Mouse (Mus musculus): ENCODE measurements at regions not wholly inside any gene's neighbourhood (a gene's known extent, or its start where the extent isn't known, plus 50 kb on each side); places are given as distances from the start of the nearest gene placed in this dataset.

- no peak for DNase-seq (ENCODE audit: low spot score)
These were observed 370.9 kb downstream of the Dcdc2c start for GRCm38 (mm10) chr12:28181265-28181664.

DNA sequence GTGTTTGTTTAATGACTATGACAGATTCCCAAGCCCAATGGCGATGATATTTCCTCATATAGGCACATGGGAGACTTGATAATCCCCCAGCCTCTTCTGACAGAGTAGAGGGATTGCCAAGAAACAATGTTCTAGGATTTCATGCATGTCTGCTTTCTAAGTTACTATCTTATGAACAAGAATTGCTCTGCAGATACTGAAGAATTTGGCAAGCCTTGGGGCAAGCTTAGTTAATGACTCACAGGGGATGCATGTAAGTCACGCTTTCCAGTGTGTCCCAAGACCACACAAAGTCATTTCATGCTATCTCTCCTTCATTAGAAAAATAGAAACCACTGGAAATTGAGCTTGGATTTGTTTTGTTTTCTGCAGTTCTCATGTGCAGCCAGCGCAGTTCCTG, 376.2 kb downstream of the Dcdc2c start:
- no peak for DNase-seq (ENCODE audit: low spot score)

GRCm38 (mm10) chr12:28174078-28174477, 378.1 kb downstream of the Dcdc2c start:
- DNase-seq (ENCODE audit: low spot score), result no peak

GRCm38 (mm10) chr12:28158786-28159185, 393.4 kb downstream of the Dcdc2c start:
- no peak for DNase-seq (ENCODE audit: low spot score)

GRCm38 (mm10) chr12:28150759-28151158, 401.4 kb downstream of the Dcdc2c start:
- DNase-seq (ENCODE audit: low spot score), result no peak

GRCm38 (mm10) chr12:28135810-28136592, 416.2 kb downstream of the Dcdc2c start:
- DNase-seq (ENCODE audit: low spot score), result no peak

- no peak for DNase-seq (ENCODE audit: low spot score)
These were observed 429.4 kb downstream of the Dcdc2c start for GRCm38 (mm10) chr12:28122766-28123165.

DNA sequence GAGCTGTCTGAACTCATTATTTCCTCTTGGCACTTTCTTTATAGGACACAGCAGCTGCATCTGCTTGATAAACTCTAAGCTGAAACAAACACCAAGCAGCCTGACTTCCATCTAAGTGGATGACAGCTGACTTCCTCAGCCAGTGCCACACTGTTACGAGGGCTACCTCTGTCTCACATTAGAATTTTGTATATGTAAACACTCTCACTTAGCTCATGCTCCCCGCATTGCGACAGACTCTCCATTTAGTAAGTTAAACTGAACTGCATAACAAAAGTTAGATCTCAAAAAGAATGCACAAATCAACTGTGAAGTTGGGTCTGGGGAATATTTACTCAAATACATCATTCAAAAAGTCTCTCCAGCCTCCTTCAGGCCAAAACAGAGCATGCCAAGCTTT, 432.1 kb downstream of the Dcdc2c start:
- no peak for DNase-seq (ENCODE audit: low spot score)

DNA sequence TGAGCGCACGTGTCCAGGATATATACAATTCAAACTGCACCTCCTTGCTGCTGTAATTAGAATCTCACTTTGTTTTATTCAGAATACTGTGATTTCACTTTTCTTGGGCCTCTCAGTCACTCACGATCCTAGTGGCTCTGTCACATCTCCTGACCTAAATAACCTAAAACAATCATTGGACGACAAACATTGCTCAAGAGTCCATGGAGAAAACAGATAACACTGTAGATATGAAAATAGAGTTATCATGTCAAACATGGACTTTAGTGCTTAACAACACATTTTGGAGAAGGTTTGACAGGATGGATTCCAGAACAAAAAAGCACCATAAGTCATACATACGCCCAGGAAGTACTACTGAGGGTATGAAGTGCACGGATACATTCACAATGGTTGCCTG, 461.5 kb downstream of the Dcdc2c start:
- no peak for DNase-seq (ENCODE audit: low spot score)

DNA sequence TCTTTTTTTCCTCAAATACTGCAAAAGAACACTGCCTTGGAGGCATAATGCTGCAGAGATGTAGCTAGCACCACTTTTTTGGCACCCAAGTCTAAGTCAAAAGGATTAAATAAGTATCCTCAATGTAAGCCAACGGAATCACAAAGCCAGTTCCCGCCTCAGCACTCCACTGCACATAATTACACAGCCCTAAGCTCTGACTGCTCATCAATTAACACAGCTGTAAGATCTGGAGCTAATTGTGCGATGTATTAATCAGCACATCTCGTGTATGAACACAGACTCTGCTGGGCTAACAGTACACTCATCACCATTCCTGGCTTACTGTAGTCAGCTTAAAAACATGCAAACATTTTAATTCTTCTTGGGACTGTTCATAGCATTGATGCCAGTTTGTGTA, 466.7 kb downstream of the Dcdc2c start:
- no peak for DNase-seq (ENCODE audit: low spot score)

GRCm38 (mm10) chr12:28076606-28077005, 475.6 kb downstream of the Dcdc2c start:
- no peak for DNase-seq (ENCODE audit: low spot score)

DNA sequence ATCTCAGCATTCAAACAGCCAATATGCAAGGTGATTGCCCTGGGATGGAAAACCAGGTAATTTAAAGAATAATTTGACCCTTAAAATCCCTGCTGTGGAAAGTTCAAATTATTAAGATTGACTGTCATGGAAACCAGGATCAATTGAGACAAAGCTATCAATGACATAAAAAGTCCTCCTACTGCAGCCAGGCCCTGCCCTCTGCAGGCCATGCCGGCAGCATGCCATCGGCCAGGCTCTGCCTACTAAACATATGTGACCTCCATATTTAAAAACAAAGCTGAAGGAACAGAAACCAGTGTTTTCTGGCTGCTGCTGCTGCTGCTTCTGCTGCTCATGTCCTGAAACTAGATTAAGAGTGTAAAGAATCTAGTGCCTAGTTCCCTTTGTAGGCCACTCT, 483.6 kb downstream of the Dcdc2c start:
- no peak for DNase-seq (ENCODE audit: low spot score)

- DNase-seq (ENCODE audit: low spot score), result no peak
These were observed 491.9 kb downstream of the Dcdc2c start for GRCm38 (mm10) chr12:28060281-28060680.

- no peak for DNase-seq (ENCODE audit: low spot score)
These were observed 496.5 kb downstream of the Dcdc2c start for GRCm38 (mm10) chr12:28055518-28056280.

DNA sequence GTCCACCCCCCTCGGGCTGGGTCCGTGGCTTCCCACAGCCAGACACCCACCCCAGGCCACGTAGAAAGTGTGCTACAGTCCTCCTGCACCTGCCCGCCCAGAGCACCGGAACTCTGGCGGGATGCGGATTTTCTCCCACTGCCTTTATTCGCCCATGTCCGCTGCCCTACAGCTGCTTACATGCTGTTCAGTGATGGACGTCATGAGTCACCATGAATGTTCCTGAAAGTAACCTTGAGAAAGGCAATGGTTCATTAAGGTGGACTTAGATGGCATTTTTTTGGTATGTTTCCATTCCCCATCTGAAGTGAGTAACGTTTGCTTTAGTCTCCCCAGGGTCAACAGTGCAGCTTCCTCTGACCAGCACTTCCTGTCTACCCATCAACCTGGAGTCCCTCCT, 497.8 kb downstream of the Dcdc2c start:
- DNase-seq (ENCODE audit: low spot score), result no peak

GRCm38 (mm10) chr12:28047989-28048388, 504.2 kb downstream of the Dcdc2c start:
- DNase-seq (ENCODE audit: low spot score), result no peak

GRCm38 (mm10) chr12:28038161-28038911, 513.9 kb downstream of the Dcdc2c start:
- DNase-seq (ENCODE audit: low spot score), result no peak

GRCm38 (mm10) chr12:27999170-27999569, 553.0 kb downstream of the Dcdc2c start:
- DNase-seq (ENCODE audit: low spot score), result no peak

DNA sequence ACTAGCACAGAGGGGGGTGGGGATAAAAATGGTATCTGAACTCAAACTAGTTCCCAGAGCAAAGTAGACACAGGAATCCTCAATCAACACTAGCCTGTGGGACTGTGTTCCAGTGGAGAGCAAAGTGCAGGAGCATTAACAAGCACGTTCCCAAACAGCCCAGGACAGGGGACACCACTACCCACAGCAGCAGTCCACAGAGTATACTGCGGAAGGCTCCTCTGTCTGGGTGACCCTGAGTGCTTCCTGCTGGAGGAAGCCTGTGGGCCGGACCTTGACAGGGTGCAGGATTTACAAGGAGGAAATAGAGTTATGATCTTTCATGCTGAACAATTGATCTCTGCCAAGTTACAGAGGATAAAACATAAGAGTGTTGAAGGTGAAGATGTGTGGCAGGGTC, 560.0 kb downstream of the Dcdc2c start:
- no peak for DNase-seq (ENCODE audit: low spot score)

- DNase-seq (ENCODE audit: low spot score), result no peak
These were observed 567.8 kb downstream of the Dcdc2c start for GRCm38 (mm10) chr12:27984261-27984841.

- DNase-seq (ENCODE audit: low spot score), result no peak
These were observed 573.8 kb downstream of the Dcdc2c start for GRCm38 (mm10) chr12:27978257-27978931.
